Mouse (Mus musculus): ENCODE results near the gene Parl.

Parl gene

GRCm38 (mm10) chr16:20234406-20234805 lies 67.8 kb downstream of the Parl start:
- no peak for DNase-seq
